Mouse (Mus musculus): ENCODE results near the gene Tmem183a. TPM values are rescaled to one million over a fixed set of nuclear protein-coding genes. Genes with fewer than 3 reads are reported as not detected.

Gene Tmem183a
- total and polyA plus RNA-seq, 2 experiments from 2014 or later: 125 to 286 TPM

DNA sequence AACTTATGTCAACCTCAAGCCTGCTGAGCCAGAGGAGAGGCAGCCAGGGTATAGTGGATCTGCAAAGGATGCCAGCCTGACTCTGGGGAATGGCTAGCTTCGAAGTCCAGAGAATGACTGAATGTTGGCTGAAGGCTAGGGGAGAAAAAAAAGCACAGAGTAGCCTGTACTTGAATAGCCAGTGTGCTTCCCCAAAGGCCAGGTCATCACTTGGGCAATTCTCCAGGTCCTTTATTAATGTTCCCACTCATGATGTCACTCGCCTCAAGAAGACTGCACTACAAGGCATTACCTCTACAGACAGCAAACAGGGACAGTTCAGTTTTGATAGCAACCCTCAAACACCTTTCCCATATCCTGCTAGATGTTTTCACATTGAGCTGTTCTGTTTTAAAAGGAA, 51.5 kb downstream of the Tmem183a start:
- no peak for DNase-seq (ENCODE audit: low spot score)
- TF ChIP-seq CTCF (IDR thresholded peaks at IDR 0.05): no peak
- H3K4me1 ChIP-seq (ENCODE audit: insufficient read depth, low read length): no peaks in the 10 kb centered on the region
- no peaks in the 10 kb centered on the region for H3K27me3 ChIP-seq (ENCODE audit: insufficient read depth, low read length)
- no peak overlapping the region for H3K4me3 ChIP-seq (ENCODE audit: low read depth, low read length)
- 88% methylated on average over 2 of the region's 2 CpGs for whole genome bisulfite sequencing
- H3K36me3 ChIP-seq (ENCODE audit: insufficient read depth, low read length): peaks cover 24% of the 10 kb centered on the region
- H3K27ac ChIP-seq (ENCODE audit: low read depth, low read length): no peak overlapping the region
- H3K9ac ChIP-seq (replicated peaks; ENCODE audit: low read length, poor library complexity, severe bottlenecking): no peak overlapping the region
- no peak for ATAC-seq (ENCODE audit: low FRiP score)
- no peaks in the 10 kb centered on the region for H3K9me3 ChIP-seq (ENCODE audit: low read length)
- no peak overlapping the region for H3K4me2 ChIP-seq (ENCODE audit: low read depth, low read length, poor library complexity, severe bottlenecking)

DNA sequence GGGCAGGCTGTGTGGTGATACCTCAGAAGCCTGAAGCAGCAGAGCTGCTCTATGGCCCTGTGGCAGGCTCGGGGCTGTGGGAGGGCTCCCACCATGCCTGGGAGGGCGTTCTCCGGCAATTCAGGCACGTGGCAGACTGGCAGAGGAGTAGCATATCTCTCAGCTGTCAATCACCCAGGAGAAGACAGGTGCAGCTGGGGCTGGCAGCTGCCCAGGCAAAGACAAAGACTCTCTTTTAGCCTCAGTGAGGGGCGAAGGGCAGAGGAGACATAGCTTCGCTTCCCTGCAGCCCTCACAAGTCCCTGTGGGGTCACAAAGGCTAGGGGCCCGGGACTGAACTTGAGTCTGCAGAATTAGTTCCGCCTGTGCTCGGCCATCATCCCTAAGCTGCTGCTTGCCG, 54.4 kb downstream of the Tmem183a start:
- 21% methylated on average over 10 of the region's 10 CpGs for WGBS
- no peak for TF ChIP-seq CTCF (IDR thresholded peaks at IDR 0.05)
- DNase-seq (ENCODE audit: low spot score) (no peak), ATAC-seq (ENCODE audit: low FRiP score) (no peak)
- Histone ChIP-seq H3K36me3 (ENCODE audit: insufficient read depth, low read length) (peaks cover 22% of the 10 kb centered on the region), H3K4me2 (ENCODE audit: low read depth, low read length, poor library complexity, severe bottlenecking) (no peak overlapping the region), H3K27me3 (ENCODE audit: insufficient read depth, low read length) (no peaks in the 10 kb centered on the region), H3K4me3 (ENCODE audit: low read depth, low read length) (no peak overlapping the region), H3K4me1 (ENCODE audit: insufficient read depth, low read length) (no peaks in the 10 kb centered on the region; the same call in 1 of the 2 replicates), H3K27ac (ENCODE audit: low read depth, low read length) (no peak overlapping the region), H3K9ac (replicated peaks; ENCODE audit: low read length, poor library complexity, severe bottlenecking) (no peak overlapping the region), H3K9me3 (ENCODE audit: low read length) (no peaks in the 10 kb centered on the region)

DNA sequence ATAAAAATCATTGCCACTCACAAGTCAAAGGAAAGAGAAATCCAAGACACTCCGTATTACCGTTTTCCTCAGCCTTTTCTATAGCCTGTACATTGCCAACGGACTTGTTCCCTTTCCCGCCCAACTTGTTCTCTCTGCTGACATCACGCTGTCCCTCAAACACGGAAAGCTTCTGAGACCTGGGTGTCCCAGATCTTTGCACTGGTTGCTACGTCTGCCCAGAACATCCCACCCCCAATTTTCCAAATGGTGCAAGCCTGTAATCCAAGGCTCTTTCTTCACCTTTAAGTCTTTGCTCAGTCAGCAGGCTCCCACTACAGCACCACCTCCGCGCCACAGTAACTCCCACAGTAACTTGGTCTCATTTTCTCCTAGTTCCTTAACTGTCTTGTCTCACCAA, 56.8 kb downstream of the Tmem183a start:
- Histone ChIP-seq H3K4me1 (ENCODE audit: insufficient read depth, low read length) (no peaks in the 10 kb centered on the region; the same call in 1 of the 2 replicates), H3K9me3 (ENCODE audit: low read length) (no peaks in the 10 kb centered on the region), H3K27me3 (ENCODE audit: insufficient read depth, low read length) (0 out of 2 replicates have a peak, but pooled peaks cover 9% of the 10 kb centered on the region), H3K9ac (replicated peaks; ENCODE audit: low read length, poor library complexity, severe bottlenecking) (no peak overlapping the region), H3K36me3 (ENCODE audit: insufficient read depth, low read length) (peaks cover 10% of the 10 kb centered on the region), H3K4me2 (ENCODE audit: low read depth, low read length, poor library complexity, severe bottlenecking) (no peak overlapping the region), H3K27ac (ENCODE audit: low read depth, low read length) (no peak overlapping the region), H3K4me3 (ENCODE audit: low read depth, low read length) (no peak overlapping the region)
- TF ChIP-seq CTCF (IDR thresholded peaks at IDR 0.05): no peak
- 89% methylated on average over 9 of the region's 9 CpGs for WGBS
- ATAC-seq (ENCODE audit: low FRiP score) (no peak), DNase-seq (ENCODE audit: low spot score) (no peak)

DNA sequence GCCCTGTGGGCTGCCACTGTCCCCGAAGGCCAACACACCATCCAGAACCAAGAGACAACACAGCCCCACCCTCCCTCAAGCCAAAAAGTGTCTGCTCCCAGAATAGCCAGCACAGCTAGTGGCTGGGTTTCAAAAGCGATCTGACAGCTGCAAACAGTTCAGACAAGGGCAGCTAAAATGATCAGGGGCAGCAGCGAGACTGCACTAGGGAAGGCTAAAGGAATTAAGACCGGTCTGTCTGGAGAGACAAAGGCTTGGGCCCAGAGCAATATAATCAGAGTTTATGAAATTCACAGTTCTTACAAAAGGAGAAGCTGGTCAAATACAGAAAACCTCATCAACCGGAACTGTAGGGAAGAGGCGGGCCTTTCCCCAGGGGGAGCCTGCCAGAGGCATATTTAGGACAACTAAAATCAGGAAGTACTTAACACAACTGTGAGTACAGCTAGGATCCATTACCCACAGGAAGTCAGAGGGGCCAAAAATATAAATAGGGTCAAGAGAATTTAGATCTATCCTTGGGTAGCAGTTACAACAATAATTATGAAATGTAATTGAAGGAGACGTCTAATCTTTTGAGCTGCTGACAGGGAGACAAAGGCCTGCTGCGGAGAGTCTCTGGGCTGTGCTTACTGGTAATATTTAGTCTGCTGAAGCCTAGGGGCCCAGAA, 59.1 kb downstream of the Tmem183a start:
- Histone ChIP-seq H3K27ac (ENCODE audit: low read depth, low read length) (no peak overlapping the region), H3K4me1 (ENCODE audit: insufficient read depth, low read length) (peaks cover 6% of the 10 kb centered on the region; the same call in 1 of the 2 replicates), H3K4me3 (ENCODE audit: low read depth, low read length) (no peak overlapping the region), H3K4me2 (ENCODE audit: low read depth, low read length, poor library complexity, severe bottlenecking) (no peak overlapping the region), H3K27me3 (ENCODE audit: insufficient read depth, low read length) (0 out of 2 replicates have a peak, but pooled peaks cover 15% of the 10 kb centered on the region), H3K9me3 (ENCODE audit: low read length) (no peaks in the 10 kb centered on the region), H3K9ac (replicated peaks; ENCODE audit: low read length, poor library complexity, severe bottlenecking) (no peak overlapping the region), H3K36me3 (ENCODE audit: insufficient read depth, low read length) (peaks cover 22% of the 10 kb centered on the region)
- DNase-seq (ENCODE audit: low spot score): peak; percentile 32
- ATAC-seq (ENCODE audit: low FRiP score): no peak
- TF ChIP-seq CTCF (IDR thresholded peaks at IDR 0.05): no peak
- WGBS: 18% methylated on average over 8 of the region's 8 CpGs

DNA sequence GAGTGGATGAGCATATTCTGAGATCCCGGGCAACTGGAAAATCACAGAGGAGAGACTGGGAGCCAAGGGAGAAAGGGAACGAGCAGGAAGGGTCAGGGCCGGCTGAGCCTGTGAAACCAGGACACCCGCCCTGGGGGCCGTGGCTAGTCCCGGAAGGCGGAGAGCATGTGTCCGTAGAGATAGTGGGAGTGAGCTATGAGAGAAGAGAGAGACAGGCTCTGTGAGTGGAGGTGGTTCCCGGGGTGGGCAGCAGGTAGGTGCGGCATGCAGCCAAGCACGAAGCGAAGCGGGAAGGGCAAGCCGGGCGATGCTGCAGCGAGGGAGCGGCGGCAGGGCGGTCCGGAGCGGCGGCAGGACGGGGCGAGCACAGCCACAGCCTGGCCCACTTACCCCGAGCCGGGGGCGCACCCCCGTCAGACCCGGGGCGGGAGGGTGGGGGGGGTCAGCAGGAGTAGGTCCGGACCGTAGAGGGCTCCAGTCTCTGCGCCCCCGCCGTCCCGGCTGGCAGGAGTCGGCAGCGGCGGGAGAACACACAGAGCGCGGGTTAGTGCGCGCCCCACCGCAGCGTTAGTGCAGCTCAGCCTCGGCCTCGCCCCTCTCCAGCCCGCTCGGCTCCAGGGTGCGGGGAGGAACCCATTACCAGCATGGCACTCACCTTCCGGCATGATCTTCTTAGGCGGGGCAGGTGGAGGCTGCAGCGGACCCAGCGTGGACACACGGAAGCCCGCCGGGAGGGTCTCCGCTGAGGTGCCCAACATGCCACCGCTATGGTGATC, 63.0 kb downstream of the Tmem183a start:
- peak overlapping the region; percentile 59 for H3K4me2 ChIP-seq (ENCODE audit: low read depth, low read length, poor library complexity, severe bottlenecking)
- H3K27ac ChIP-seq (ENCODE audit: low read depth, low read length): no peak overlapping the region
- peaks cover 14% of the 10 kb centered on the region; the same call in 1 of the 2 replicates for H3K36me3 ChIP-seq (ENCODE audit: insufficient read depth, low read length)
- ATAC-seq (ENCODE audit: low FRiP score): peak; percentile 52
- H3K9ac ChIP-seq (replicated peaks; ENCODE audit: low read length, poor library complexity, severe bottlenecking): peak overlapping the region; percentile 39; the same call in 1 of the 2 replicates
- no peaks in the 10 kb centered on the region for H3K9me3 ChIP-seq (ENCODE audit: low read length)
- H3K4me3 ChIP-seq (ENCODE audit: low read depth, low read length): peak overlapping the region; percentile 35
- no peak for DNase-seq (ENCODE audit: low spot score)
- 8% methylated on average over 49 of the region's 59 CpGs for WGBS
- H3K27me3 ChIP-seq (ENCODE audit: insufficient read depth, low read length): peaks cover 15% of the 10 kb centered on the region; the same call in 1 of the 2 replicates
- peaks cover 6% of the 10 kb centered on the region; the same call in 1 of the 2 replicates for H3K4me1 ChIP-seq (ENCODE audit: insufficient read depth, low read length)
- TF ChIP-seq CTCF (IDR thresholded peaks at IDR 0.05): no peak

DNA sequence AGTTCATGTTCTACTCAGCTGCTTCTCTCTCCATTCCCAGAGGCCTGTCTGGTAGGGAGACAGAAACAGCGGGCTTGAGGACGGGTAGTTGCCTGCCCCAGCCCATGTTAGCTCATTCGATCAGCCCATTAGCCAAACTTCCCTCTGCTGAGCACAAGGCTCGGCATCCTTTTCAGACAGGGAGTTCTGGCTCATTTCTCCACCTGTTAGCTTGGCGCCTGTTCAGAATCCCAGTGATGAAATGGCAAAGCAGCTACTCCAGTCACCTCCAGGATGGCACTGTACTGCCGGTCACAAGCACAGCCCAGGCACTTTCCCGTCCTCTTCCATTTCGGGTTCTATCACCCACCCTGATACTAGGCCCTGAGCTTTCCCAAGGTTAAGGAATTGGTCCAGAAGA, 64.5 kb downstream of the Tmem183a start:
- peaks cover 6% of the 10 kb centered on the region; the same call in 1 of the 2 replicates for H3K4me1 ChIP-seq (ENCODE audit: insufficient read depth, low read length)
- WGBS: 88% methylated on average over 8 of the region's 8 CpGs
- no peak overlapping the region for H3K4me2 ChIP-seq (ENCODE audit: low read depth, low read length, poor library complexity, severe bottlenecking)
- H3K27me3 ChIP-seq (ENCODE audit: insufficient read depth, low read length): peaks cover 15% of the 10 kb centered on the region; the same call in 1 of the 2 replicates
- DNase-seq (ENCODE audit: low spot score) (peak; percentile 32), ATAC-seq (ENCODE audit: low FRiP score) (no peak)
- no peak for TF ChIP-seq CTCF (IDR thresholded peaks at IDR 0.05)
- H3K27ac ChIP-seq (ENCODE audit: low read depth, low read length): no peak overlapping the region
- H3K9me3 ChIP-seq (ENCODE audit: low read length): no peaks in the 10 kb centered on the region
- peaks cover 14% of the 10 kb centered on the region; the same call in 1 of the 2 replicates for H3K36me3 ChIP-seq (ENCODE audit: insufficient read depth, low read length)
- no peak overlapping the region for H3K4me3 ChIP-seq (ENCODE audit: low read depth, low read length)
- H3K9ac ChIP-seq (replicated peaks; ENCODE audit: low read length, poor library complexity, severe bottlenecking): no peak overlapping the region

Other genes with a start within 250 kb of the Tmem183a start
- 0.47 and 3.0 TPM in 2 replicates for gene Chil1, start 179.8 kb downstream of the Tmem183a start, total RNA-seq (2014; rRNA removed)
- 3.0 and 4.3 TPM in 2 replicates for gene Chil1, start 179.8 kb downstream of the Tmem183a start, polyA plus RNA-seq (2015; fragmentation: Nextera tagmentation; extraction: Ambion mirVana)
- not detected in 2 replicates for gene Mybph, start 168.5 kb downstream of the Tmem183a start, total RNA-seq (2014; rRNA removed)
- gene Mybph, start 168.5 kb downstream of the Tmem183a start, polyA plus RNA-seq (2015; fragmentation: Nextera tagmentation; extraction: Ambion mirVana): 0.12 TPM in 1 of 2 replicates, not detected in the other
- 45.1 and 54.2 TPM in 2 replicates for gene Adora1, start 126.5 kb downstream of the Tmem183a start, total RNA-seq (2014; rRNA removed)
- 32.5 and 35.6 TPM in 2 replicates for gene Adora1, start 126.5 kb downstream of the Tmem183a start, polyA plus RNA-seq (2015; fragmentation: Nextera tagmentation; extraction: Ambion mirVana)
- gene Myog, start 72.0 kb downstream of the Tmem183a start, total RNA-seq (2014; rRNA removed): 0.11 and 0.19 TPM in 2 replicates
- gene Myog, start 72.0 kb downstream of the Tmem183a start, polyA plus RNA-seq (2015; fragmentation: Nextera tagmentation; extraction: Ambion mirVana): not detected in 2 replicates
- gene Ppfia4, start 29.1 kb downstream of the Tmem183a start, total RNA-seq (2014; rRNA removed): 42.0 and 43.3 TPM in 2 replicates
- gene Ppfia4, start 29.1 kb downstream of the Tmem183a start, polyA plus RNA-seq (2015; fragmentation: Nextera tagmentation; extraction: Ambion mirVana): 28.7 and 29.1 TPM in 2 replicates
- not detected in 2 replicates for gene 4933406M09Rik, start 24.0 kb upstream of the Tmem183a start, total RNA-seq (2014; rRNA removed)
- not detected in 2 replicates for gene 4933406M09Rik, start 24.0 kb upstream of the Tmem183a start, polyA plus RNA-seq (2015; fragmentation: Nextera tagmentation; extraction: Ambion mirVana)
- gene Cyb5r1, start 43.6 kb upstream of the Tmem183a start, total RNA-seq (2014; rRNA removed): 5.3 and 7.4 TPM in 2 replicates
- gene Cyb5r1, start 43.6 kb upstream of the Tmem183a start, polyA plus RNA-seq (2015; fragmentation: Nextera tagmentation; extraction: Ambion mirVana): 7.9 and 8.3 TPM in 2 replicates
- 98.7 and 110 TPM in 2 replicates for gene Adipor1, start 53.4 kb upstream of the Tmem183a start, total RNA-seq (2014; rRNA removed)
- gene Adipor1, start 53.4 kb upstream of the Tmem183a start, polyA plus RNA-seq (2015; fragmentation: Nextera tagmentation; extraction: Ambion mirVana): 74.1 and 80.5 TPM in 2 replicates
- gene Klhl12, start 93.6 kb upstream of the Tmem183a start, total RNA-seq (2014; rRNA removed): 26.4 and 42.7 TPM in 2 replicates
- 33.9 and 35.3 TPM in 2 replicates for gene Klhl12, start 93.6 kb upstream of the Tmem183a start, polyA plus RNA-seq (2015; fragmentation: Nextera tagmentation; extraction: Ambion mirVana)
- 37.6 and 45.1 TPM in 2 replicates for gene Rabif, start 132.7 kb upstream of the Tmem183a start, total RNA-seq (2014; rRNA removed)
- gene Rabif, start 132.7 kb upstream of the Tmem183a start, polyA plus RNA-seq (2015; fragmentation: Nextera tagmentation; extraction: Ambion mirVana): 79.0 and 79.5 TPM in 2 replicates
- gene Mgat4e, start 187.7 kb upstream of the Tmem183a start, total RNA-seq (2014; rRNA removed): not detected in 2 replicates
- gene Mgat4e, start 187.7 kb upstream of the Tmem183a start, polyA plus RNA-seq (2015; fragmentation: Nextera tagmentation; extraction: Ambion mirVana): not detected in 2 replicates
- 65.9 and 69.9 TPM in 2 replicates for gene Kdm5b, start 198.2 kb upstream of the Tmem183a start, total RNA-seq (2014; rRNA removed)
- gene Kdm5b, start 198.2 kb upstream of the Tmem183a start, polyA plus RNA-seq (2015; fragmentation: Nextera tagmentation; extraction: Ambion mirVana): 37.3 and 43.7 TPM in 2 replicates